Mouse (Mus musculus) urinary bladder, postnatal 36 days (tissue): ENCODE measurements around the gene Cttn.

Experiments
- DNase-seq, 2 experiments: peaks; one replicate each; pipeline ENCODE4 v3.0.0; 2022; ENCODE audit warnings: low spot score in 2 of 2, mixed read lengths in 1 of 2

The Cttn gene

DNA sequence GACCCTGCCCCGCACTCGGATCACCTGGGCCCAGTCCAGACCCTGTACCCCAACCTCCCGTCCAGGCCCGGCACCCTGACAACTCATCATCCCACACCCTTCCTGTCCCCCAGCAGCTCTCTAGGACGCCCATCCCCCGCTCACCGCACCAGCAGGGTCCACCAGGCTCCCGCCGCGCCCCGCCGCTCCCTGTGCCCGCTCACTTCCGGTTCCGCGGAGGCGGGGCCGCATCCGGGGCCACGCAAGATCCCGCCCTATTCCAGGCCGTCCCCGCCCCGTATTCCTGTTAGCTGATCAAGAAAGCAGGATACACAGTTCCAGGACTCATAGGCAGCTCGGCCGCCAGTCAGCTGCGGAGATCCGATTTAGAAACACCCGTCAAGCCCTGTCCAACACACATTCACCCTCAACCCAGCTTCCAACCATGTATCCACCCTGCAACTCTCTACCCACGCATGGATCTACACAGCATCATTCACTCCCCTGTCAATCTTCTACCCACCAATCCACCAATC, at the start of gene Cttn:
Gene Cttn, minus strand, starts transcription at position 465 of the 515 bp plus-strand sequence.
- DNase-seq, result peak; percentile 83 to 91

- no peak for DNase-seq
Observed at GRCm38 (mm10) chr7:144519852-144520251, 49.0 kb upstream of the Cttn start.

DNA sequence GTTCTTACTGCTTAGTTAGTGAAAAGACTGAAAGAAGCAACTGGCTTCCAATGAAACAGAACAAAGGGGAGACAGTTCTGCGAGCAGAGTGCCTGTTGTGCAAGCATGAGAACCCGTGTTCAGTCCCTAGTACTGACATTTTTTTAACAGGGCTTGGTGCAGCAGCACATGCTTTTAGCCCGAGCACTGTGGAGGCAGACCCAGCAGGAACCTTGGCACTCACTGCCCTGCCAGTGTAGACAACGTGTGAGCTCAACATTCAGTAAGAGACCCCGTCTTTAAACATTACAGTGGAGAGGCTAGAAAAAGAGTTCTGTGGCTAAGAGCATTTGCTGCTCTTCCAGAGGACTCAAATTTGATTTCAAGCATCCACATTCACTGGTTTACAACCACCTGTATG, 45.9 kb upstream of the Cttn start:
- no peak for DNase-seq

DNA sequence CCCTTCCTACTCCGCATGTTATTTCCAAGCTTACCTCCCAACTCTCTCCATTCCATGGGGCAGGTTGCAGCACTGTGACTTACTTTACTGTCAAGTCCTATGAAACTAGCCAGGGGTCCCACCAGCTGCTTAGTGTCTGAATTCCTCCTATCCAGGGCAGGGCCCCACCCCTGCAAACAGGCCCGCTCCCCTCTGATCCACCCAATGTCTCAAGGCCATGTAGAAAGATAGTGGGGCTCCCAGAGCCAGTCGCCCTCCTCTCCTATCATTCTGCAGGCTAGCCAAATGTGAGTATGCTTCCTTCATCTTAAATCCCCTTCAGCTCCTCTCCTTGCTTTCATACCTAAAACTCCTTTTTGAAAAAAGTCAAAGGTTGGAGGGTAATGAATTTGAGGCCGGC, 38.3 kb upstream of the Cttn start:
- DNase-seq, result no peak

GRCm38 (mm10) chr7:144506807-144507206, 36.0 kb upstream of the Cttn start:
- no peak for DNase-seq

- DNase-seq, result no peak
Observed at GRCm38 (mm10) chr7:144503959-144504358, 33.1 kb upstream of the Cttn start.

DNA sequence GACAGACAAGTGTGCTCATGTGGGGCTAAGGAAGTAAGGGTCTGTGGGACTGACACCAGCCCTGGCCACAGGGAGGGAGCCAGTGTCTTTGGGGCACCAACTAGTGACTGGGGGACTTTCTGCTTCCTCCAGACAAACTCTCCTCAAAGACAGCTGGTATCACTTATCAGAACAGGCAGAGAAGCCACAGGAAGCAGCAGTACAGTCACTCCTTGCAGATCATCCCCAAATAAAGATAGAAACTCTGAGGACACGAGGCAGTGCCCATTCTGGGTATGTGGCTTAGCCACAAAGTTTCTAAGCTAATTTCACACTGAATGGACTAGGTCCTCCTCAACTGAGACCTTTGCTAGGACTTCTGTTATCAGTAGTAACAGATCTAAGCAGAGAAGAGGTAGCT, 22.1 kb upstream of the Cttn start:
- no peak for DNase-seq

DNA sequence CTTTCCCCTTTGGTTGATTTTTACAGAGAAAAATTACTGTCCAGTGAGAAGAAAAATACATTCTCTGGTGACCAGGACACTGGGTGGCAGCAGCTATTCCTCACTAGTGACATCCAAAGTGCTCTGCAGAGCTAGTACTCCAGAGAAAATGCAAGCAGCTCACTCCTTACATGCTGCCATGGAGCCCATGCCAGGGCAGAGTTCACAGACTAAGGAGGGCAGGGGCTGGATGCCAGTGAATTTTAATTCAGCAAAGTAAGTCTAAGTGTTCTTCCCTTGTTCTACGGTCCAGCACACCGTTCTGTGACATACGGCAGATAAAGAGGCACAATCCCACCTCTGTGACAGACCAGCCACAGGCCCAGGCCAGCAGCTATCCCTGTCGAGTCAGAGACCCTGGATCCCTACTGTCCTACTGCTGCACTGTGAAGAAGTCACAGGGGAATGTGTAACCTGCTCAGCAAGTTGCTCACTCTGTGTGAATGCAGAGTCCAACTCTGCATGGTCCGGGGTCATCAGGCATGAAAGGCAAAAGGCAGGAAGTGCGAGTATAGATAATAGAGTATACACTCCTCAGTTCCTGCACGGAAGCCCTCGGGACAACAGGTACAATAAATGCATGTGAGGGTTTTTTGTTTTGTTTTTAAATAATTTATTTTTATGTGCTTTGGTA, 19.5 kb upstream of the Cttn start:
- DNase-seq, result peak in 1 of 2 experiments; percentile 15

GRCm38 (mm10) chr7:144489067-144489774, 18.4 kb upstream of the Cttn start:
- DNase-seq, result peak in 1 of 2 experiments; percentile 15

DNA sequence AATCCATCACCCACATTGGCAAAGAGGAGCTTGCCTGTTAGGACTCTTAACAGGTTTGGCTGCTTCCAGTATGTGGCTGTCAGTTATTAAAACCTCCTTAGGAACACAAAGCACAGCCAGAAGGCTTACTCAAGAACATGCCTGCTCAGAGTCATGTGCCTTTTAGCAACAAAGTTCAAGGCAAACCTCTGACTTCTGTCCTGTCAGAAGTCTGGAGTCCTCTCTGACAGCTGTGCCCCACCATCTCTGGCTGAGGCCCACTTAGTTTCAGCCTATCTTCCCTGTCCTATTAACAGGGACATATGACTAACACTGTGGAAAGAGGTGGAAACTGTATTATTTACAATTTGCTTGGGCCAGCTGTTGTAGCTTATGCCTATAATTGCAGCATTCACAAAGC, 9.5 kb upstream of the Cttn start:
- DNase-seq, result no peak

DNA sequence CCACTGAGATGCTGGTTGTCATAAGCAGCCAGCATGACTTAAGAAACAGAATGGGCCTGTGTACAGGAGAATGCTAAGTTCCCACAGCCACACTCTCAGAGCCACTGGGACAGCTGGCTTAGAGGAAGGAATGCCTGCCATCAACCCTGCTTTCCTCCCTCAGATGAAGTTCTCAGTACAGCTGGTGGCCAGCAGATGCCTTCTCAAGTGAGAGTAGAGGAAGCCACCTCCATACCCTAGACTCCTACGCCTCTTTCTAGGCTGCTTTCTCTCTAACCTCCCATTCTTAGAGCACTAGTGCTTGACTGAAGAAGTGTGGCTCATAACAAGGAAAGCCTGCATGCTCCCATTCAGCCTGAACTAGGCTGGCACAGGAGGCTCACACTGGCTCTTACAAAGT, 8.8 kb upstream of the Cttn start:
- no peak for DNase-seq

GRCm38 (mm10) chr7:144475741-144476140, 4.9 kb upstream of the Cttn start:
- no peak for DNase-seq

- no peak for DNase-seq
Observed at GRCm38 (mm10) chr7:144473486-144473885, 2.7 kb upstream of the Cttn start.

DNA sequence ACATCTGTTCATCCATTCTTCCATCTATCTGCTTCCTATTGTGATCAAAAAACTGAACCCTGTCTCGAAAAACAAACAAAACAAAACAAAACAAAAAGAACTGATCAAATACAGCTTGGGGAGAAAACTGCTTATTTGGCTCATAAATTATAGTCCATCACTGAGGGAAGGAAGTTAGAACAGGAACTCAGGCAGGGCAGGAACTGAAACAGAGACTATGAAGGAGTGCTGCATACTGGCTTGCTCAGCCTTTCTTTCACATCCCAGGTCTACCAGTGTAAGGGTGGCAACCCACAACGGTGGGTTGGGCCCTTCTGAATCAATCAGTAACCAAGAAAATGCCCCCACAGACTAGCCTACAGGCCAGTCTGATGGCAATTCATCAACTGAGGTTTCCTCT, 294 bp upstream of the Cttn start:
- DNase-seq, result no peak

- DNase-seq, result no peak
Observed at GRCm38 (mm10) chr7:144469908-144470544, 783 bp downstream of the Cttn start.

GRCm38 (mm10) chr7:144469181-144469641, 1.6 kb downstream of the Cttn start:
- peak; percentile 32 to 41 for DNase-seq

GRCm38 (mm10) chr7:144468741-144469140, 2.1 kb downstream of the Cttn start:
- DNase-seq, result no peak

DNA sequence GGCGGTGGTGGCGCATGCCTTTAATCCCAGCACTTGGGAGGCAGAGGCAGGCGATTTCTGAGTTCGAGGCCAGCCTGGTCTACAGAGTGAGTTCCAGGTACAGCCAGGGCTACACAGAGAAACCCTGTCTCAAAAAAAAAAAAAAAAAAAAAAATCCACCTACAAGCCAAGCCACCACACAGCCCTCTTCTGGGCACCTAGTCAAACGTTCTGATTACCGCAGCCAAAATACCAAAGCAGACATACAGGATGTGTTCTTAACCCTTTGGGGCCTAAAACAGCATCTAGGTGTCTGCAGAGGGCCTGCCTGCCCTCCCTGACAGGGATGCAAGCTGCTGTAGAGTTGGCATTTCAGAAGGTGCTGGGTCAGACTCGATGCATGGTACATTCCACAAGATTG, 8.2 kb downstream of the Cttn start:
- no peak for DNase-seq

DNA sequence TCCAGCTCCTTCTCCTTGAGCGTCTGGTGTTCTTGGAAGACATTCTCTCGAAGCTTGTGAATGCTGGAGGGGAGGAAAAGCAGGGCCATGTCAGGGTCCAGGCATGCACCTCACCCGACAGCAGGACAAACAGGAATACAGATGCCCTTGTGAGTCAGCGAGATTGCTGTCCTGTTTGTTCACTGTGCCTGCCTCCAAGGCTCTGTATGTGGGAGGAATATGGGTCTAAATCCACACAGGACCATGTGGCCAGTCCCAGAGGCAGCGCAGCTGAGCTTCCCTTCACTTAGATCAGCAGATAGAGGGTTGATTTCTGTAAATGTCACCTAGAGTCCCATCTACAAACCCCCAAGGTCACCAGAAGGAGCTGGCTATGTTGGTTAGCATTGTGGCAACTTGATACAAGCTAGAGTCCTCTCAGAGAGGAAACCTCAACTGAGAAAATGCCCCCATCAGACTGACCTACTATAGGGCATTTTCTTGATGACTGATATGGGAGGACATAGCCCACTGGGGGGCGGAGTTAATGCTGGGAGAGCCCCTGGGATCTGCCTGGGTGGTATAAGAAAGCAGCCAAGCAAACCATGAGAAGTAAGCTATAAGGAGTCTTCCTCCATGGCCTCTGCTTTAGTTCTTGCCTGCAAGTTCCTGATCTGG, 9.4 kb downstream of the Cttn start:
- DNase-seq, result no peak

DNA sequence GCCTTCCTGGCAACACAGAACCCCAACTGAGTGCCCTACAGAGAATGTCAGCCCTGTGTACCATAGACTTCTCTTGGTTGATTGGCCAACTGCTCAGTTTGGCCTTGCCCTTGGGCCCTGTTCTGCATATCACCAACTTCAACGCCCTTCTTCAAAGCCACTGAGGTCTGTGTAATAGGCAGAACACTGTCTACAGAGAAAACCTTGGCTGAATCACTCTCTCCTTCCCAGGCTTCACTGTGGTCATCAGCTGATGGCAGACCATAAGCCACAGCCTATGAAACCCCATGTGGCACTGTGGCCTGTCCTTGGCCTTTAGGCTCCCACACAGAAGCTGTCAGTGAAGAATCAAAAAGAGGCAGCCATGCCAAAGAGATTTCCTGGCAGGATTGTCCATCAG, 11.9 kb downstream of the Cttn start:
- DNase-seq, result no peak

DNA sequence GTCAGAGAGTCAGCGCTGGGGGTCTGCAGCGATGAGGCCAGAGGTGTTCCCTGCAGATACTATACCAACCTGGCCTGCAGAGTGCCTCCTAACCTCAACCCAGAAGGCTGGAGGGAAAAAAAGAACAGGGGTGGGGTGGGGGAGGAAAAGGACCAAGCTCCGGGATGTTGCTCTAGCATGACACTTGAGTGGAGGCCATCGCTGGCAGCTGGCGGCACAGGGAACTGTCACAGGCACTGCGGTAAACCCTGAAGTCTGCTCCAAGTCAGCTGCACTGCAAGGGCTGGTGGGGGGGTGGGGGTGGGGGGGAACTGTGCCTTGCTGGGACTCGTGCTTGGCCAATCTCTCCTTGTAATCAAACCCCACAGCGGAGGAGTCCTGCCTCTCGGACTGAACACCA, 20.1 kb downstream of the Cttn start:
- no peak for DNase-seq
